31 mouse cellular contexts compared by ENCODE assay signal in genomic region chr7:139566533-139566932, GRCm38 (mm10). TPM values are rescaled to one million over a fixed set of nuclear protein-coding genes. Genes with fewer than 3 reads are reported as not detected.
DNase-seq lines count a peak whose midpoint lies in the region; ATAC-seq and TF ChIP-seq lines count a peak whose summit lies in the region.
"Had no signal": no experiment of that assay in that cellular context is flagged by ENCODE, and none has a peak within 500 bp of the region (broad histone marks: within the 10 kb centered on the region; RNA-seq: fewer than 3 reads in every experiment).

No protein-coding gene starts in this region.

- no peak for TF ChIP-seq CTCF in lung, embryonic 14.5 days (IDR thresholded peaks at IDR 0.05; ENCODE audit: low read depth)
- TF ChIP-seq CTCF in intestine, postnatal 0 days (IDR thresholded peaks at IDR 0.05; ENCODE audit: low read depth): no peak

- DNase-seq in lung, embryonic 14.5 days: no peak
- no peak for DNase-seq in lung, postnatal 4 days
- DNase-seq in hindbrain, embryonic 14.5 days (ENCODE audit: low spot score): no peak
- DNase-seq in ovary, postnatal 14 days (ENCODE audit: low spot score): no peak
- no peak for DNase-seq in limb, embryonic 10.5 days (ENCODE audit: low spot score)
- DNase-seq: adrenal gland, postnatal 10 days; cerebellum, adult 11 months; cerebellum, adult 9-10 months; cerebellum, postnatal 36 days; embryo, embryonic 11 days; gastrocnemius, postnatal 36 days; heart, adult 2 months; kidney, adult 9 months; liver, embryonic 13.5 days; lung, adult 18-20 months; thymus, postnatal 14 days had no signal

- H3K27me3 ChIP-seq in lung, embryonic 14.5 days (ENCODE audit: insufficient read depth, low read length): no peaks in the 10 kb centered on the region
- H3K27me3 ChIP-seq in hindbrain, embryonic 14.5 days (ENCODE audit: control insufficient read depth, insufficient read depth, low read length): peaks cover 36% of the 10 kb centered on the region
- no peaks in the 10 kb centered on the region for H3K27me3 ChIP-seq in stomach, embryonic 14.5 days (ENCODE audit: control insufficient read depth, insufficient read depth, low read length)
- no peaks in the 10 kb centered on the region for H3K27me3 ChIP-seq in intestine, postnatal 0 days (replicated peaks; ENCODE audit: control insufficient read depth, insufficient read depth, low read length)
- 0 out of 2 replicates have a peak, but pooled peaks cover 4% of the 10 kb centered on the region for H3K27me3 ChIP-seq in limb, embryonic 10.5 days (ENCODE audit: low read depth, poor library complexity, severe bottlenecking)
- H3K27me3 ChIP-seq: embryonic facial prominence, embryonic 15.5 days; heart, embryonic 12.5 days; limb, embryonic 13.5 days; liver, embryonic 13.5 days; Patski had no signal

- H3K4me3 ChIP-seq in lung, embryonic 14.5 days (ENCODE audit: low read depth, low read length): no peak overlapping the region
- no peak overlapping the region for H3K4me3 ChIP-seq in hindbrain, embryonic 14.5 days (replicated peaks; ENCODE audit: low read length)
- H3K4me3 ChIP-seq in stomach, embryonic 14.5 days (ENCODE audit: low read depth, low read length): no peak overlapping the region
- H3K4me3 ChIP-seq in intestine, postnatal 0 days (ENCODE audit: low read depth, low read length): no peak overlapping the region
- no peak overlapping the region for H3K4me3 ChIP-seq in limb, embryonic 10.5 days
- H3K4me3 ChIP-seq: embryonic facial prominence, embryonic 15.5 days; forebrain, embryonic 13.5 days; heart, adult 2 months; heart, embryonic 12.5 days; limb, embryonic 13.5 days; liver, embryonic 13.5 days; midbrain, embryonic 13.5 days; neural tube, embryonic 13.5 days had no signal

- WGBS in lung, embryonic 14.5 days: 51% methylated on average over 8 of the region's 8 CpGs
- 56% methylated on average over 8 of the region's 8 CpGs for WGBS in hindbrain, embryonic 14.5 days
- WGBS in stomach, embryonic 14.5 days: 51% methylated on average over 8 of the region's 8 CpGs
- WGBS in intestine, postnatal 0 days: 71% methylated on average over 8 of the region's 8 CpGs
- WGBS in limb, embryonic 10.5 days: 74% methylated on average over 8 of the region's 8 CpGs

- ATAC-seq in lung, embryonic 14.5 days (ENCODE audit: insufficient read depth): peak; percentile 47; the same call in 1 of the 2 replicates
- peak; percentile 90 for ATAC-seq in common myeloid progenitor, adult 5-6 weeks (replicated peaks; ENCODE audit: low read depth, poor library complexity, severe bottlenecking)
- peak; percentile 55; the same call in 1 of the 2 replicates for ATAC-seq in hindbrain, embryonic 14.5 days (ENCODE audit: low FRiP score)
- 0 out of 2 replicates have a peak, but pooled peaks have one; percentile 42 for ATAC-seq in stomach, embryonic 14.5 days (ENCODE audit: insufficient number of reproducible peaks, insufficient read depth, low FRiP score, low read depth)
- no peak for ATAC-seq in intestine, postnatal 0 days
- ATAC-seq: forebrain, embryonic 13.5 days; intestine, embryonic 16.5 days; midbrain, embryonic 13.5 days; Patski had no signal

- no peak overlapping the region for H3K27ac ChIP-seq in lung, embryonic 14.5 days (ENCODE audit: low read depth)
- no peak overlapping the region for H3K27ac ChIP-seq in hindbrain, embryonic 14.5 days
- H3K27ac ChIP-seq in stomach, embryonic 14.5 days (ENCODE audit: low read length): no peak overlapping the region
- no peak overlapping the region for H3K27ac ChIP-seq in intestine, postnatal 0 days (ENCODE audit: low read depth, low read length)
- no peak overlapping the region for H3K27ac ChIP-seq in limb, embryonic 10.5 days
- H3K27ac ChIP-seq: embryonic facial prominence, embryonic 15.5 days; forebrain, embryonic 13.5 days; heart, adult 2 months; limb, embryonic 13.5 days; liver, embryonic 13.5 days; midbrain, embryonic 13.5 days; neural tube, embryonic 13.5 days had no signal

- no peak overlapping the region for H3K9ac ChIP-seq in lung, embryonic 14.5 days
- H3K9ac ChIP-seq in hindbrain, embryonic 14.5 days: no peak overlapping the region
- no peak overlapping the region for H3K9ac ChIP-seq in stomach, embryonic 14.5 days (replicated peaks; ENCODE audit: low read depth, low read length)
- no peak overlapping the region for H3K9ac ChIP-seq in intestine, postnatal 0 days (ENCODE audit: low read depth, low read length)
- H3K9ac ChIP-seq: embryonic facial prominence, embryonic 15.5 days; forebrain, embryonic 13.5 days; heart, embryonic 12.5 days; limb, embryonic 13.5 days; liver, embryonic 13.5 days; midbrain, embryonic 13.5 days; neural tube, embryonic 13.5 days had no signal

- H3K4me1 ChIP-seq in lung, embryonic 14.5 days (ENCODE audit: insufficient read depth): no peaks in the 10 kb centered on the region
- H3K4me1 ChIP-seq in hindbrain, embryonic 14.5 days (replicated peaks; ENCODE audit: control insufficient read depth, insufficient read depth, low read length): peaks cover 7% of the 10 kb centered on the region; the same call in 1 of the 2 replicates
- no peaks in the 10 kb centered on the region for H3K4me1 ChIP-seq in stomach, embryonic 14.5 days (ENCODE audit: control insufficient read depth, insufficient read depth, low read length)
- H3K4me1 ChIP-seq in intestine, postnatal 0 days (replicated peaks; ENCODE audit: control insufficient read depth, insufficient read depth, low read length): no peaks in the 10 kb centered on the region
- no peaks in the 10 kb centered on the region for H3K4me1 ChIP-seq in limb, embryonic 10.5 days
- H3K4me1 ChIP-seq: embryonic facial prominence, embryonic 15.5 days; limb, embryonic 13.5 days; liver, embryonic 13.5 days had no signal

- no peak overlapping the region for H3K4me2 ChIP-seq in lung, embryonic 14.5 days
- no peak overlapping the region for H3K4me2 ChIP-seq in hindbrain, embryonic 14.5 days (replicated peaks)
- no peak overlapping the region for H3K4me2 ChIP-seq in stomach, embryonic 14.5 days (replicated peaks; ENCODE audit: low read depth, low read length)
- no peak overlapping the region for H3K4me2 ChIP-seq in intestine, postnatal 0 days (replicated peaks; ENCODE audit: low read depth)
- H3K4me2 ChIP-seq: embryonic facial prominence, embryonic 15.5 days; forebrain, embryonic 13.5 days; heart, embryonic 12.5 days; limb, embryonic 13.5 days; liver, embryonic 13.5 days; midbrain, embryonic 13.5 days; neural tube, embryonic 13.5 days had no signal

- H3K36me3 ChIP-seq in lung, embryonic 14.5 days (ENCODE audit: insufficient read depth): peaks cover 32% of the 10 kb centered on the region; the same call in 1 of the 2 replicates
- no peaks in the 10 kb centered on the region for H3K36me3 ChIP-seq in hindbrain, embryonic 14.5 days (replicated peaks; ENCODE audit: control insufficient read depth, insufficient read depth)
- peaks cover 8% of the 10 kb centered on the region; the same call in 1 of the 2 replicates for H3K36me3 ChIP-seq in stomach, embryonic 14.5 days (ENCODE audit: control insufficient read depth, insufficient read depth, low read length)
- peaks cover 51% of the 10 kb centered on the region for H3K36me3 ChIP-seq in intestine, postnatal 0 days (ENCODE audit: control insufficient read depth, insufficient read depth)
- H3K36me3 ChIP-seq in limb, embryonic 10.5 days: no peaks in the 10 kb centered on the region
- H3K36me3 ChIP-seq: liver, embryonic 13.5 days; midbrain, embryonic 13.5 days; neural tube, embryonic 13.5 days had no signal

- no peaks in the 10 kb centered on the region for H3K9me3 ChIP-seq in lung, embryonic 14.5 days (ENCODE audit: low read depth, low read length)
- H3K9me3 ChIP-seq in hindbrain, embryonic 14.5 days (ENCODE audit: control insufficient read depth, low read length): no peaks in the 10 kb centered on the region
- H3K9me3 ChIP-seq in stomach, embryonic 14.5 days (ENCODE audit: control insufficient read depth, low read depth, low read length): no peaks in the 10 kb centered on the region
- no peaks in the 10 kb centered on the region for H3K9me3 ChIP-seq in intestine, postnatal 0 days (ENCODE audit: control insufficient read depth)
- no peaks in the 10 kb centered on the region for H3K9me3 ChIP-seq in limb, embryonic 10.5 days (replicated peaks)
- H3K9me3 ChIP-seq: embryonic facial prominence, embryonic 15.5 days; forebrain, embryonic 13.5 days; heart, embryonic 12.5 days; limb, embryonic 13.5 days; liver, embryonic 13.5 days; midbrain, embryonic 13.5 days; neural tube, embryonic 13.5 days had no signal

RNA-seq across cellular contexts. Expression of gene Nkx6-2, which starts 16.1 kb away (rescaled TPM):
- polyA plus RNA-seq in lung, embryonic 14.5 days (2014; fragmentation: Nextera tagmentation; extraction: Ambion mirVana): not detected in 2 replicates
- total RNA-seq in common myeloid progenitor, adult 5-6 weeks (2017): not detected in 2 replicates
- 13.7 and 15.1 TPM in 2 replicates for polyA plus RNA-seq in hindbrain, embryonic 14.5 days (2014; fragmentation: Nextera tagmentation; extraction: Ambion mirVana)
- 6.4 and 8.7 TPM in 2 replicates for polyA plus RNA-seq in stomach, embryonic 14.5 days (2014; fragmentation: Nextera tagmentation; extraction: Ambion mirVana)
- polyA plus RNA-seq in intestine, postnatal 0 days (2015; fragmentation: Nextera tagmentation; extraction: Ambion mirVana): 0.31 and 0.86 TPM in 2 replicates
- polyA plus RNA-seq in limb, embryonic 10.5 days (2016; fragmentation: Nextera tagmentation; extraction: Ambion mirVana): not detected in 2 replicates
- total RNA-seq: adrenal gland, postnatal 10 days; G1E; gastrocnemius, adult 18-20 months; gastrocnemius, postnatal 36 days; megakaryocyte-erythroid progenitor cell, adult 5-6 weeks had no signal
- polyA plus RNA-seq: embryonic facial prominence, embryonic 15.5 days; G1E; heart, embryonic 12.5 days; large intestine, adult 2 months had no signal
